Mouse (Mus musculus): Measurements from ENCODE around the gene Cdkn2aipnl. TPM values are rescaled to one million over a fixed set of nuclear protein-coding genes. Genes with fewer than 3 reads are reported as not detected.

The Cdkn2aipnl gene
- polyA plus RNA-seq, 1 experiment from 2014 or later, result 134 TPM

- Histone ChIP-seq H3K27ac (no peak overlapping the region), H3K27me3 (ENCODE audit: insufficient read depth, poor library complexity, severe bottlenecking) (no peaks in the 10 kb centered on the region), H3K4me1 (replicated peaks) (no peaks in the 10 kb centered on the region), H3K36me3 (no peaks in the 10 kb centered on the region), H3K4me3 (no peak overlapping the region), H3K9me3 (no peaks in the 10 kb centered on the region)
- DNase-seq (ENCODE audit: low spot score), result no peak
- 86% methylated on average over 9 of the region's 9 CpGs for WGBS
Measured at GRCm38 (mm10) chr11:51956112-51956511, 11.3 kb upstream of the Cdkn2aipnl start.

GRCm38 (mm10) chr11:51957760-51958159 lies 9.7 kb upstream of the Cdkn2aipnl start:
- Histone ChIP-seq H3K27ac (no peak overlapping the region), H3K4me1 (replicated peaks) (no peaks in the 10 kb centered on the region), H3K36me3 (no peaks in the 10 kb centered on the region), H3K9me3 (no peaks in the 10 kb centered on the region), H3K4me3 (no peak overlapping the region), H3K27me3 (ENCODE audit: insufficient read depth, poor library complexity, severe bottlenecking) (no peaks in the 10 kb centered on the region)
- no peak for DNase-seq (ENCODE audit: low spot score)
- WGBS, result 91% methylated on average over 4 of the region's 4 CpGs

GRCm38 (mm10) chr11:51959511-51959910 lies 8.0 kb upstream of the Cdkn2aipnl start:
- Histone ChIP-seq H3K9me3 (no peaks in the 10 kb centered on the region), H3K4me1 (replicated peaks) (no peaks in the 10 kb centered on the region), H3K27me3 (ENCODE audit: insufficient read depth, poor library complexity, severe bottlenecking) (no peaks in the 10 kb centered on the region), H3K4me3 (no peak overlapping the region), H3K36me3 (no peaks in the 10 kb centered on the region), H3K27ac (no peak overlapping the region)
- 82% methylated on average over 5 of the region's 5 CpGs for WGBS
- DNase-seq (ENCODE audit: low spot score), result no peak

- WGBS, result 86% methylated on average over 4 of the region's 4 CpGs
- H3K9me3 ChIP-seq, result no peaks in the 10 kb centered on the region
- H3K4me1 ChIP-seq (replicated peaks), result no peaks in the 10 kb centered on the region
- no peak overlapping the region for H3K27ac ChIP-seq
- H3K27me3 ChIP-seq (ENCODE audit: insufficient read depth, poor library complexity, severe bottlenecking), result no peaks in the 10 kb centered on the region
- no peaks in the 10 kb centered on the region for H3K36me3 ChIP-seq
- no peak overlapping the region for H3K4me3 ChIP-seq
- no peak for DNase-seq (ENCODE audit: low spot score)
Measured at GRCm38 (mm10) chr11:51960061-51960460, 7.4 kb upstream of the Cdkn2aipnl start.

GRCm38 (mm10) chr11:51960967-51961471 lies 6.4 kb upstream of the Cdkn2aipnl start:
- Histone ChIP-seq H3K4me3 (no peak overlapping the region), H3K9me3 (no peaks in the 10 kb centered on the region), H3K27me3 (ENCODE audit: insufficient read depth, poor library complexity, severe bottlenecking) (no peaks in the 10 kb centered on the region), H3K36me3 (no peaks in the 10 kb centered on the region), H3K4me1 (replicated peaks) (no peaks in the 10 kb centered on the region), H3K27ac (no peak overlapping the region)
- 75% methylated on average over 11 of the region's 11 CpGs for WGBS
- no peak for DNase-seq (ENCODE audit: low spot score)

GRCm38 (mm10) chr11:51961761-51962160 lies 5.7 kb upstream of the Cdkn2aipnl start:
- 91% methylated on average over 8 of the region's 8 CpGs for WGBS
- Histone ChIP-seq H3K27ac (no peak overlapping the region), H3K9me3 (no peaks in the 10 kb centered on the region), H3K36me3 (no peaks in the 10 kb centered on the region), H3K4me1 (replicated peaks) (no peaks in the 10 kb centered on the region), H3K4me3 (no peak overlapping the region), H3K27me3 (ENCODE audit: insufficient read depth, poor library complexity, severe bottlenecking) (no peaks in the 10 kb centered on the region)
- DNase-seq (ENCODE audit: low spot score), result no peak

- 93% methylated on average over 7 of the region's 7 CpGs for WGBS
- no peaks in the 10 kb centered on the region for H3K36me3 ChIP-seq
- no peak overlapping the region for H3K4me3 ChIP-seq
- H3K9me3 ChIP-seq, result no peaks in the 10 kb centered on the region
- DNase-seq (ENCODE audit: low spot score), result no peak
- H3K27me3 ChIP-seq (ENCODE audit: insufficient read depth, poor library complexity, severe bottlenecking), result no peaks in the 10 kb centered on the region
- peaks cover 2% of the 10 kb centered on the region; the same call in 1 of the 2 replicates for H3K4me1 ChIP-seq (replicated peaks)
- H3K27ac ChIP-seq, result no peak overlapping the region
Measured at GRCm38 (mm10) chr11:51962277-51962676, 5.2 kb upstream of the Cdkn2aipnl start.

- Histone ChIP-seq H3K4me1 (replicated peaks) (peaks cover 19% of the 10 kb centered on the region), H3K36me3 (peaks cover 21% of the 10 kb centered on the region), H3K27ac (no peak overlapping the region), H3K27me3 (ENCODE audit: insufficient read depth, poor library complexity, severe bottlenecking) (no peaks in the 10 kb centered on the region), H3K9me3 (no peaks in the 10 kb centered on the region), H3K4me3 (no peak overlapping the region)
- WGBS, result 83% methylated on average over 5 of the region's 5 CpGs
- DNase-seq (ENCODE audit: low spot score), result no peak
Measured at GRCm38 (mm10) chr11:51966651-51967050, 810 bp upstream of the Cdkn2aipnl start.

GRCm38 (mm10) chr11:51968896-51969295 lies 1.4 kb downstream of the Cdkn2aipnl start:
- WGBS, result 95% methylated on average over 9 of the region's 9 CpGs

GRCm38 (mm10) chr11:51969511-51969910 lies 2.0 kb downstream of the Cdkn2aipnl start:
- Histone ChIP-seq H3K36me3 (peaks cover 50% of the 10 kb centered on the region), H3K4me3 (no peak overlapping the region), H3K27ac (no peak overlapping the region), H3K27me3 (ENCODE audit: insufficient read depth, poor library complexity, severe bottlenecking) (no peaks in the 10 kb centered on the region), H3K4me1 (replicated peaks) (peaks cover 19% of the 10 kb centered on the region), H3K9me3 (no peaks in the 10 kb centered on the region)
- 88% methylated on average over 2 of the region's 2 CpGs for WGBS
- DNase-seq (ENCODE audit: low spot score), result no peak

More at GRCm38 (mm10) chr11:51968896-51969295, 1.4 kb downstream of the Cdkn2aipnl start:
- Histone ChIP-seq H3K4me3 (peak overlapping the region; percentile 9; the same call in 1 of the 2 replicates), H3K27me3 (ENCODE audit: insufficient read depth, poor library complexity, severe bottlenecking) (no peaks in the 10 kb centered on the region), H3K27ac (no peak overlapping the region), H3K4me1 (replicated peaks) (peaks cover 19% of the 10 kb centered on the region), H3K9me3 (no peaks in the 10 kb centered on the region), H3K36me3 (peaks cover 44% of the 10 kb centered on the region)
- DNase-seq (ENCODE audit: low spot score), result no peak

GRCm38 (mm10) chr11:51971644-51972043 lies 4.2 kb downstream of the Cdkn2aipnl start:
- no peak for DNase-seq (ENCODE audit: low spot score)
- peaks cover 69% of the 10 kb centered on the region for H3K36me3 ChIP-seq
- H3K27ac ChIP-seq, result no peak overlapping the region
- H3K4me1 ChIP-seq (replicated peaks), result peaks cover 19% of the 10 kb centered on the region
- no peaks in the 10 kb centered on the region for H3K27me3 ChIP-seq (ENCODE audit: insufficient read depth, poor library complexity, severe bottlenecking)
- H3K9me3 ChIP-seq, result no peaks in the 10 kb centered on the region
- H3K4me3 ChIP-seq, result no peak overlapping the region
- 94% methylated on average over 6 of the region's 6 CpGs for WGBS

- H3K9me3 ChIP-seq, result no peaks in the 10 kb centered on the region
- H3K4me1 ChIP-seq (replicated peaks), result peaks cover 40% of the 10 kb centered on the region
- WGBS, result under 1% methylated on average over 29 of the region's 29 CpGs
- peaks cover 33% of the 10 kb centered on the region for H3K36me3 ChIP-seq
- peak overlapping the region; percentile 99 for H3K27ac ChIP-seq
- peak overlapping the region; percentile 83 for H3K4me3 ChIP-seq
- H3K27me3 ChIP-seq (ENCODE audit: insufficient read depth, poor library complexity, severe bottlenecking), result no peaks in the 10 kb centered on the region
- DNase-seq (ENCODE audit: low spot score), result peak; percentile 65
Measured at GRCm38 (mm10) chr11:51999611-52000289, 32.3 kb downstream of the Cdkn2aipnl start.

- peak; percentile 97 for DNase-seq (ENCODE audit: low spot score)
- peak within 1 kb of the TSS; percentile 99 for H3K27ac ChIP-seq
- H3K4me3 ChIP-seq, result peak within 1 kb of the TSS; percentile 83
- no peaks in the 10 kb centered on the region for H3K9me3 ChIP-seq
- peaks cover 46% of the 10 kb centered on the region for H3K4me1 ChIP-seq (replicated peaks)
- 1% methylated on average over 63 of the region's 63 CpGs for WGBS
- H3K36me3 ChIP-seq, result peaks cover 26% of the 10 kb centered on the region
- no peaks in the 10 kb centered on the region for H3K27me3 ChIP-seq (ENCODE audit: insufficient read depth, poor library complexity, severe bottlenecking)
Measured at GRCm38 (mm10) chr11:52000290-52000962, 33.0 kb downstream of the Cdkn2aipnl start, which contains the start of gene Ube2b. Gene Ube2b (minus strand): TSS chr11:52000762.
